Mouse (Mus musculus) heart, adult 9 months (tissue): ENCODE results near the gene Tcp10c.
"Not testable (repeated sequence)": the region's sequence is repeated elsewhere in the genome, so short reads cannot be mapped to it uniquely, and the experiment has no call there.

ENCODE experiments used
- DNase-seq, 2 experiments: peaks; one replicate each; pipeline ENCODE4 v3.0.0; 2022; ENCODE audit warnings: low spot score in 2 of 2

Gene Tcp10c

GRCm38 (mm10) chr17:13354521-13354920, at the start of gene Tcp10c:
Gene Tcp10c (plus strand): TSS chr17:13354572.
- not testable (repeated sequence) for DNase-seq

- not testable (repeated sequence) for DNase-seq
These were observed 46.5 kb upstream of the Tcp10c start for GRCm38 (mm10) chr17:13307852-13308251.

DNA sequence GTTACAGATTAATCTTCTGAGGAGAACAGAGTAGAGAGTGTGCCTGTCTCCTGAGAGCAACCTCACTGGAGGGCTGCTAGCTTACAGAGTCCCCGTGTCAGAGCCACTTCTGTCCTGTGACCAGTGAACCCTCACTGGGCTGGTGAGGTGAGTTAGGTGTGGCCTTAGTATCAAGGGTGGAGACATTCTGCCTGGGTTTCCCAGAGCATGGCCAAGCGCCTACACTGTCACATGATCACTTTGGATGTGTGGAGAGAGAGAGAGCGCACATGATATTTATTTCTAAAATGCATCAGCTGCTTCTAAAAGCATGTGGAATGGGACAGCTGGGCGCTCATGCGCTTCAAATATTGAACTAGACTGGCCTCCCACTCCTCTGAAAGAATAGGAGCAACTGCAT, 46.0 kb upstream of the Tcp10c start:
- not testable (repeated sequence) for DNase-seq

GRCm38 (mm10) chr17:13308746-13309145, 45.6 kb upstream of the Tcp10c start:
- not testable (repeated sequence) for DNase-seq

DNA sequence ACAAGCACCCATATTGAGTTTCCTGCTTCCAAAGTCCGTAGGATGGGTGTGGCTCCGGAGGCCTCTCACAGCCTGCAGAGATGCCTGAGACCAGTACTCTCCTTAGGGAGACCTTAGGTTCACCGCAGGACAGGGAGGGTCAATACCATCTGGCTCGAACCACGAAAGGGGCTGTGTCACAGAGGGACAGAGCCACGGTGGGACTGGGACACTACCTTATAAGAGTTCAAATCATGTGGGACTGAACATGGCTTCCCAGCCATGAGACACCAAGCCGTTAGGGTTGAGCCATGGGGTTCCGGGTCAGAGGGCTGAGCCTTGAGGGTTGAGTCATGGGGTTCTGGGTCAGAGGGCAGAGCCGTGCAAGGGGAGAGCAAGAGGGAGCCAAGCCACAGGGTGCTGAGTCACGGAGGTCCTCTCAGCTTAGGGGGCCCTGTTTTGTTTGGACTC, 45.2 kb upstream of the Tcp10c start:
- peak; percentile 19 to 23 for DNase-seq

DNA sequence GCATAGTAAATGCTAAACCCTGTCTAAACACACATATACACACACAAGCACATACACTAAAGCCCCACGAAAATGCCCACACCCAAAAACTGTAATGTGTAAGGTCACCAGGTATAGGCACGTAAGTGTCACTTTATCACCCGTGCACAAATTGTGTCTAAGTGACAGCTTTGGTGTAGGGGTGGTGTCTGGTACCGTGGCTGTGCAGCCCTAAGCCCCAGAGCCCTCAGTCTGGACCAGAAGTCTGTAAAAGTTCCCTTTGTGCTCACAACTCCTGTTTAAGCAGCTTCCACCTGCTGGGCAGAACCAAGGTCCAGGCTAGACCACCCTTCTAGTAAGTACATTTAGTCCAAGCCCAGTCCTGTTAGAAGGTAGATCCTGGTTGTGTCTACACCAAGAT, 24.4 kb upstream of the Tcp10c start:
- not testable (repeated sequence) for DNase-seq

GRCm38 (mm10) chr17:13331179-13331578, 23.2 kb upstream of the Tcp10c start:
- DNase-seq, result not testable (repeated sequence)

DNA sequence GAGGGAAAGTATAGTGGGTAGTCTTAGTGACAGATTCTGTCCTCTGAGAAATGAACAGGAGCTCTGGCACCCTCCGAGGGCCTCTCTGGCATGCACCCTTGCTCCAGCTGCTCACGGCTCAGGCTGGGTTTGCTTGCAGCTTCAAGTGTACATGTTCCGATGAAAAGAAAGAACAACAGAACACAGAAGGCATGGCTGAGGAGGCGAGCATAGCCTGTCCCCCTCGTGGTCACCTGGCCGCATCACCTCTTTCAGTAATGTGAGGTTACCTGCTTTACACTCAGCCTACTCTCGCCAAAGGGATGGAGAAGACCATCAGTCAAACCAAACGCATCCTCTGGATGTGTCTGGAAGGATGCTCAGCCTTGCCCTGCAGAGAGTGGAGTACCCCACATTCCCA, 21.9 kb upstream of the Tcp10c start:
- DNase-seq, result not testable (repeated sequence)

DNA sequence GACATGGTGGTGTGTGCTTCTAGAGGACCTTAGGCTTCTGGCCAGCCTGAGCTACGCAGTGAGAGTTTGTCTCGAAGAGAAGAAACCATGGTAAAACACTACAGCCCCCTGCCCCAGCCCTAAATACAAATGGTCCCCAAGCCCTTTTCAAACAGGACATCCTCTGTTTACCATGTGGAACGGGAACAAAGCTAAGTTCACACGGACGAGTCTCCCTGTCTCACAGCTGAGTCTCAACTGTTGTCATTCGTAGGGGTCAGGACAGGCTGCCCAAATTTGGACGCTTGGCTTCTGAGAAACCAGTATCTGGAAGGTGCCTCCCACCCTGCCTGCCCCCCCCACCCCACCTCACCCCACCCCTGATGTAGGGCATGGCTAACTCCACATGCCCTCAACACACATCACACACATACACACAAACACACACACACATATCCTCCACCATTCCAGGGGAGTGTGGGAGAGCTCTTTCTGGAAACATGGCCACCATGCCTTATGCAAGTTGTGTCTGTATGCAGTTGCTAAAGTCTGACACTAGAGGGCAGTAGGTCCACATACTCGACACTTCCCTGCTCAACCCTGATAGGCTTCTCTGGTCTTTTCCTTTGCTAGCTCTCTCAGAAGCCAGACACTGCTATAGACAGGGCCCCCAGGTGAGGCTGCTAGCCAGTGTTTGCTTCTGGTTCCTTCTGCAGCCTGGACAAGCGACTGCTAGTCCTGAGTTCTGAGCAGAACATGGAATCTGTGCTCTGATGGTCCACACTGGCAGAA, 17.2 kb upstream of the Tcp10c start:
- DNase-seq, result peak; percentile 36 to 44

DNA sequence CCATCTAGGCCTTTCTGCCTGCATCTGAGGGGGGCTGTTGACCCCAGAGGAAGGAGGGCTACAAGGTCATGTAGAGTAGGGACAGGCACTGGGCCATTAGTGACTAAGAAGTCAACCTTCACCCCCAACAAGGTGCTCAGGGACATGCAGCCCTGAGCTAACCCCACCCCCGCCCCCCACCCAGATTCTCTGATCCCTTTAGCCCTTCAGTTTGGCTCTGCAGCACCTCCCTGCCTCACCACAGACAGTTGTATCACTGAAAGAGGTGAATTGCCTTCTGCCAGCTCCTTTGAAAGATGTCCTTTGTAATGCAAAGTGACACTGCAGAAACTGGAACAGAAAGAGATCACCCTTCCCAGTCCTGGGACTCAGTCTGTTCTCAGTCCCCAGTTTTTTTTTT, 16.4 kb upstream of the Tcp10c start:
- not testable (repeated sequence) for DNase-seq

- not testable (repeated sequence) for DNase-seq
These were observed 14.3 kb upstream of the Tcp10c start for GRCm38 (mm10) chr17:13340071-13340470.

- not testable (repeated sequence) for DNase-seq
These were observed 8.4 kb upstream of the Tcp10c start for GRCm38 (mm10) chr17:13345923-13346322.

GRCm38 (mm10) chr17:13349563-13349962, 4.8 kb upstream of the Tcp10c start:
- not testable (repeated sequence) for DNase-seq

GRCm38 (mm10) chr17:13353249-13353648, 1.1 kb upstream of the Tcp10c start:
- not testable (repeated sequence) for DNase-seq

DNA sequence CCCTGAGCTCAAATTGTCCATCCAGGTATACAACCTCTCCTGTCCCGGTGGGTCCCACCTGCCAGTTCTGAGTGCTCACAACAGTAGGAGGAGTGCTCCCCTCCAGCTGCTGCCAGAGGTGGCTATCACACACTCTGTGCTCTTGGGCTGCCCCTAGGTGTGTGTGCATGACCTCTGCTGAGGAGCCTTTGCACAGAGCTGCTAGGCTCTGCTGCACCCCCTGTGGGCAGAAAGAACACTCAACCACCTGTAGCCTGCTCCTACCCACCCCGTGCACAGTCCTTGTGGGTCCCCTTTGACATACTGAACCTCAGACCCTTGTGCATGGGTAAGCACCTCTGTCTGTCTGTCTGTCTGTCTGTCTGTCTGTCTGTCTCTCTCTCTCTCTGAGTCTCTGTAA, 8.1 kb downstream of the Tcp10c start:
- DNase-seq, result not testable (repeated sequence)

GRCm38 (mm10) chr17:13363773-13364172, 9.4 kb downstream of the Tcp10c start:
- DNase-seq, result not testable (repeated sequence)

DNA sequence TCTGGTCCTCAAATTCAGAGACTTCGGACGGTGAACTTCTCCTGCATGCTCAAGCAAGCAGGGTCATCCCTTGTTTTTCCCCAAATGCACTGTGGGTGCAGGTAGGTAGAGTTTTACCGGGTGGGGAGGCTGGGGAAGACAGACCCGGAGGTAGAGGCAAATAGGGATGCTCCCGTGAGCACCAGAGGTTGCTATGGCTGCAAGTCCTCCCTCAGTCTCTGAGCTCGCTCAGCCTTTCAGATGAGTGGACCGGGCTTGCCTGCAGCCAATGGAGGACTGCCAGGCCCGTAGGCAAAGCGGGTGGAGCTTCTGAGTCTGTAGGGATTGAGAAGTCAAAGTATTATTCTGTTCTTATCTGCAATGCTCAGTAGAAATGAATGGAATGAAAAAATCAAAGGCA, 9.8 kb downstream of the Tcp10c start:
- not testable (repeated sequence) for DNase-seq

DNA sequence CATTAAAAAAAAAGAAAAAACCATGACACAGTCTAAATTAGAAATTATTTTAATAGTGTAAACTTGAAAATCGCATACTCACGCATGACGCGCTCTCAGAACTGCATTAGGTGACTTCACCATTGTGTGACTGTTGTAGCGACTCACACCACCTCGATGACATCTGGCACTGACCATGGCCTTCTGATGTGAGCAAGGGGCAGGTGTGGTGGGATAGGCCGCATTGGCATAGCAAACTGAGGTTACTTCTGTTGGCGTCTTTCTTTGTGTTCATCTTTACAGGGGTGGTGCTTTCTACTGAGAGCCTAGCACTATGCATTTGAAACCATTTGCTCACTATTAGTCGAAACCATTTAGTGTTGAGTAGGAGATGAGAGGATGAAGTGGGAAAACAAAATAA, 12.8 kb downstream of the Tcp10c start:
- DNase-seq, result not testable (repeated sequence)

GRCm38 (mm10) chr17:13368658-13369057, 14.3 kb downstream of the Tcp10c start:
- DNase-seq, result not testable (repeated sequence)

DNA sequence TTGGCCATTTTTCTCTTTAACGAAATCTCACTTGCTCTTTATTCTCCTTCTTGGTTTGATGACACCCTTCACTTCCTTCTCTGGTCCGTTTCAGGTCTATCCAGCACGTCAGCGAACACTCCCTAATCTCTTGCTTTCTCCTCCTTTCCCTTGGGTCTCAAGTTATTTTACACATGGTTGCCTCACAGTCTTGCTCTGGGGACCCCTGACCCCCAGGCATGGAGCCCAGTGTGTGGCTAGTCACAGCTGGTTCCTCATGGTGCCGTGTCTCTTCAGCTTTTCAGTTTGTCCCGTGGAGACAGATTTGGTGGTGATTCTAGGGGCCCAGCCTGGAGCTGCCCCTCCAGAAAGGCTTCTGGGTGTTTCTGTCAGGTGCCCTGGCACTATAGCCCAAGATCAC, 16.4 kb downstream of the Tcp10c start:
- DNase-seq, result not testable (repeated sequence)

GRCm38 (mm10) chr17:13378341-13378740, 24.0 kb downstream of the Tcp10c start:
- not testable (repeated sequence) for DNase-seq

GRCm38 (mm10) chr17:13379951-13380615, 25.7 kb downstream of the Tcp10c start:
- not testable (repeated sequence) for DNase-seq

DNA sequence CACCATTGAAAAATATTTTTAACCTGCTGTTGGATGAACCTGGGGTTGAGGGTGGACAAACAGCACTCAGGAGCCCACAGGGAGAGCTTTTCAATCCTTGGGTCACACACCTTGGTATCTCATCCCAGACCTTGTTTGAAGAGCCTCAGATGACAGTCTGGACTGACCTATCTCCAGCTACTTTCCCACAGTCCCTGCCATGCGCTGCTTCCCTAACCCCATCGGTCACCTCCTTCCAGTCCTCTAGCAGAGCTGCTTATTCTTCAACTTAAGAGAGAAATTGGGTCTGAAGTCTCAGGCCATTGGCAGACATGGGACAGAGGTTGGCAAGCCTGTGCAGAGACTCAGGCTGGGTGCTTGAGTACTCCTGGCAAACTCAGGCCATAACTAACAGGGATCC, 26.9 kb downstream of the Tcp10c start:
- not testable (repeated sequence) for DNase-seq
